ENCODE assay signal across 19 mouse cellular contexts in genomic region chr1:23843790-23844189, GRCm38 (mm10).
DNase-seq lines count a peak whose midpoint lies in the region; ATAC-seq lines count a peak whose summit lies in the region.
"Had no signal": no experiment of that assay in that cellular context is flagged by ENCODE, and none has a peak within 500 bp of the region (broad histone marks: within the 10 kb centered on the region; RNA-seq: fewer than 3 reads in every experiment).

No protein-coding gene starts in this region.

- no peak for ATAC-seq in heart, embryonic 12.5 days (ENCODE audit: insufficient number of reproducible peaks, low FRiP score)
- 0 out of 2 replicates have a peak, but pooled peaks have one; percentile 45 for ATAC-seq in liver, embryonic 16.5 days (ENCODE audit: low read depth)
- ATAC-seq in liver, embryonic 11.5 days (replicated peaks; ENCODE audit: low FRiP score) = no peak
- ATAC-seq: forebrain, postnatal 0 days; hindbrain, embryonic 16.5 days; intestine, embryonic 16.5 days; midbrain, embryonic 16.5 days had no signal

- H3K9me3 ChIP-seq in heart, embryonic 12.5 days (replicated peaks) = no peaks in the 10 kb centered on the region
- H3K9me3 ChIP-seq in liver, embryonic 16.5 days (replicated peaks; ENCODE audit: control insufficient read depth, low read length) = no peaks in the 10 kb centered on the region
- no peaks in the 10 kb centered on the region for H3K9me3 ChIP-seq in liver, embryonic 11.5 days (ENCODE audit: control insufficient read depth, low read length)
- H3K9me3 ChIP-seq: embryonic facial prominence, embryonic 15.5 days; forebrain, embryonic 10.5 days; limb, embryonic 12.5 days; liver, embryonic 15.5 days had no signal

- 83% methylated on average over 7 of the region's 7 CpGs for WGBS in heart, embryonic 12.5 days
- 86% methylated on average over 7 of the region's 7 CpGs for WGBS in liver, embryonic 16.5 days (ENCODE audit: insufficient replicate concordance)
- 92% methylated on average over 7 of the region's 7 CpGs for WGBS in liver, embryonic 11.5 days

- no peak overlapping the region for H3K4me2 ChIP-seq in heart, embryonic 12.5 days
- no peak overlapping the region for H3K4me2 ChIP-seq in liver, embryonic 16.5 days (ENCODE audit: low read depth, low read length)
- H3K4me2 ChIP-seq in liver, embryonic 11.5 days = no peak overlapping the region
- H3K4me2 ChIP-seq: embryonic facial prominence, embryonic 15.5 days; limb, embryonic 12.5 days; liver, embryonic 15.5 days had no signal

- H3K4me3 ChIP-seq in heart, embryonic 12.5 days = no peak overlapping the region
- no peak overlapping the region for H3K4me3 ChIP-seq in liver, embryonic 16.5 days (ENCODE audit: low read depth, low read length)
- no peak overlapping the region for H3K4me3 ChIP-seq in liver, embryonic 11.5 days (ENCODE audit: low read depth, low read length)
- H3K4me3 ChIP-seq: embryonic facial prominence, embryonic 15.5 days; forebrain, embryonic 10.5 days; gastrocnemius, adult 2 months; limb, embryonic 12.5 days; liver, embryonic 15.5 days had no signal

- no peaks in the 10 kb centered on the region for H3K27me3 ChIP-seq in heart, embryonic 12.5 days (replicated peaks)
- no peaks in the 10 kb centered on the region for H3K27me3 ChIP-seq in liver, embryonic 16.5 days (ENCODE audit: control insufficient read depth, insufficient read depth, low read depth, low read length)
- H3K27me3 ChIP-seq in liver, embryonic 11.5 days (replicated peaks; ENCODE audit: control insufficient read depth, insufficient read depth, low read length) = no peaks in the 10 kb centered on the region
- H3K27me3 ChIP-seq: embryonic facial prominence, embryonic 15.5 days; limb, embryonic 12.5 days; liver, embryonic 15.5 days had no signal

- H3K4me1 ChIP-seq in heart, embryonic 12.5 days (replicated peaks) = no peaks in the 10 kb centered on the region
- no peaks in the 10 kb centered on the region for H3K4me1 ChIP-seq in liver, embryonic 16.5 days (ENCODE audit: control insufficient read depth, low read depth, low read length)
- H3K4me1 ChIP-seq in liver, embryonic 11.5 days (replicated peaks; ENCODE audit: control insufficient read depth, insufficient read depth, low read length) = no peaks in the 10 kb centered on the region
- H3K4me1 ChIP-seq: embryonic facial prominence, embryonic 15.5 days; forebrain, embryonic 10.5 days; limb, embryonic 12.5 days; liver, embryonic 15.5 days had no signal

- DNase-seq in heart, adult 9 months (ENCODE audit: low spot score in 2 of 2) = peak; percentile 4 to 7
- no peak for DNase-seq in liver, embryonic 11.5 days (ENCODE audit: low spot score)
- DNase-seq in kidney, adult 9 months = peak; percentile 40
- peak; percentile 4 to 8 for DNase-seq in kidney, postnatal 4 days
- DNase-seq in thymus, postnatal 0 days (ENCODE audit: low spot score) = no peak
- DNase-seq: cerebellum, postnatal 25 days; forebrain, postnatal 0 days; gastrocnemius, adult 2 months; right cerebral cortex, postnatal 4 days; thymus, postnatal 25 days had no signal

- H3K36me3 ChIP-seq in heart, embryonic 12.5 days = peaks cover 68% of the 10 kb centered on the region
- H3K36me3 ChIP-seq in liver, embryonic 16.5 days (ENCODE audit: control insufficient read depth, insufficient read depth) = peaks cover 12% of the 10 kb centered on the region
- peaks cover 6% of the 10 kb centered on the region for H3K36me3 ChIP-seq in liver, embryonic 11.5 days (ENCODE audit: control insufficient read depth, insufficient read depth, low read length)

- H3K9ac ChIP-seq in heart, embryonic 12.5 days = no peak overlapping the region
- no peak overlapping the region for H3K9ac ChIP-seq in liver, embryonic 16.5 days (ENCODE audit: low read depth, low read length)
- H3K9ac ChIP-seq in liver, embryonic 11.5 days (ENCODE audit: low read depth, low read length) = no peak overlapping the region
- H3K9ac ChIP-seq: embryonic facial prominence, embryonic 15.5 days; forebrain, postnatal 0 days; limb, embryonic 12.5 days; liver, embryonic 15.5 days had no signal

- H3K27ac ChIP-seq in heart, embryonic 12.5 days (ENCODE audit: poor library complexity, severe bottlenecking) = no peak overlapping the region
- no peak overlapping the region for H3K27ac ChIP-seq in liver, embryonic 16.5 days (ENCODE audit: low read length)
- no peak overlapping the region for H3K27ac ChIP-seq in liver, embryonic 11.5 days (ENCODE audit: low read depth, low read length)
- H3K27ac ChIP-seq: embryonic facial prominence, embryonic 15.5 days; forebrain, embryonic 10.5 days; gastrocnemius, adult 2 months; limb, embryonic 12.5 days; liver, embryonic 15.5 days had no signal

Comparison
In these comparisons a context has a peak if more than half of its experiments do, and no peak if none do; other contexts are left out.
1. DNase-seq: peak in heart, adult 9 months (2 of 2), kidney, adult 9 months (single experiment) and kidney, postnatal 4 days (2 of 2); none in liver, embryonic 11.5 days (single experiment) and thymus, postnatal 0 days (single experiment).